Mouse (Mus musculus): ENCODE measurements at regions not wholly inside any gene's neighbourhood (a gene's known extent, or its start where the extent isn't known, plus 50 kb on each side); places are given as distances from the start of the nearest gene placed in this dataset.
"Not testable (repeated sequence)": the region's sequence is repeated elsewhere in the genome, so short reads cannot be mapped to it uniquely, and the experiment has no call there.

- DNase-seq (ENCODE audit: low spot score in 2 of 2) = not testable (repeated sequence)
These were observed 54.3 kb upstream of the Ccdc66 start for GRCm38 (mm10) chr14:27562564-27562963.

- not testable (repeated sequence) for DNase-seq (ENCODE audit: low spot score in 2 of 2)
These were observed 53.7 kb upstream of the Ccdc66 start for GRCm38 (mm10) chr14:27561974-27562373.

- peak in 1 of 2 experiments; percentile 46 for DNase-seq (ENCODE audit: low spot score in 2 of 2)
These were observed 52.2 kb upstream of the Ccdc66 start for GRCm38 (mm10) chr14:27560434-27560833.

GRCm38 (mm10) chr14:27558794-27559491 is 50.7 kb upstream of the Ccdc66 start:
- no peak for DNase-seq (ENCODE audit: low spot score in 2 of 2)

Data from gastrocnemius, postnatal 4 days (tissue).